Mouse (Mus musculus) ES-Bruce4 (cell line): Measurements from ENCODE around the gene Ankra2. TPM values are rescaled to one million over a fixed set of nuclear protein-coding genes. Genes with fewer than 3 reads are reported as not detected.
A peak's percentile ranks its signal among the peaks of the same experiment; 100 is the strongest.

Source experiments
- H3K27ac ChIP-seq: 2 replicates; pipeline ENCODE4 v1.5.1; 2012; ENCODE audit warnings: low read length, inconsistent platforms; ENCODE audit not compliant: insufficient read depth
- H3K27me3 ChIP-seq: 2 replicates; pipeline ENCODE4 v1.6.1; 2012; ENCODE audit warnings: mild to moderate bottlenecking, low read length, inconsistent platforms; ENCODE audit not compliant: control insufficient read depth, poor library complexity, insufficient read depth, severe bottlenecking
- H3K36me3 ChIP-seq: 2 replicates; pipeline ENCODE4 v1.6.1; 2012; ENCODE audit warnings: inconsistent platforms, mild to moderate bottlenecking, low read length, moderate library complexity; ENCODE audit not compliant: control insufficient read depth, poor library complexity, insufficient read depth, severe bottlenecking
- H3K4me1 ChIP-seq: one replicate; pipeline ENCODE4 v1.8.1; 2011; ENCODE audit warnings: low read length; ENCODE audit not compliant: control insufficient read depth, insufficient read depth
- H3K4me3 ChIP-seq: 2 replicates; pipeline ENCODE4 v1.5.1; 2011; ENCODE audit warnings: low read depth, mild to moderate bottlenecking, low read length
- H3K9ac ChIP-seq: 2 replicates; pipeline ENCODE4 v1.6.1; 2012; ENCODE audit warnings: low read depth, mild to moderate bottlenecking, inconsistent platforms; ENCODE audit not compliant: poor library complexity, severe bottlenecking
- H3K9me3 ChIP-seq: replicated peaks from 2 replicates; pipeline ENCODE4 v1.6.1; 2012; ENCODE audit warnings: mild to moderate bottlenecking, low read length, inconsistent platforms; ENCODE audit not compliant: control insufficient read depth, poor library complexity, insufficient read depth, severe bottlenecking
- CTCF ChIP-seq: IDR thresholded peaks from one replicate; pipeline ENCODE4 v1.8.1; 2011; ENCODE audit warnings: low read depth, low read length
- EP300 ChIP-seq: IDR thresholded peaks from 2 replicates; pipeline ENCODE4 v1.6.1; 2011; ENCODE audit warnings: low read depth, low read length; ENCODE audit not compliant: insufficient read depth
- POLR2A ChIP-seq: IDR thresholded peaks from one replicate; pipeline ENCODE4 v1.8.1; 2011; ENCODE audit warnings: low read length; ENCODE audit not compliant: insufficient read depth
- polyA plus RNA-seq: library from polyadenylated mRNA; stranded (reverse); fragments of >200 nt; gene quantifications from 2 replicates; pipeline ENCODE4 v1.2.4, GENCODE M21; 2011; ENCODE audit warnings: low read depth; ENCODE audit not compliant: missing spikeins, insufficient read depth, insufficient read length

The Ankra2 gene
- polyA plus RNA-seq, 1 experiment: 34.6 TPM

DNA sequence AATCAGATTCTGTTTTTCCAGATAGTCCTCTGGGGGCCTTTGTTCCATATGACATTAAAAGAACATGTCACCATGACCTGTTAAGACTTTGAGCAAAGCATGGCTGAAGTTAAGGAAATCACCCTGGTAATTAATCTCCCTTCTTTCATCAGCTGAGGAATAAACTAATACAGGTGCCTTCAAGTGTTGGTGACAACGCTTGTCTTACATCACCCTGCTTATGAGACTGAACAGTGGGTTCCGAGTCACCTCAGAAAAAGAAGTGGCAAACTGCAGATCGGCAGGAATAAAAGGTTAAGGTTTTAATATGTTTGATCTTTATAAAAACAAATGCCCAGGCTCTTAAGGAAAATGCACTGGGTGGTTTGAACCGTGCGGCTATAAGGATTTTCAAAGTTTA lies 16.8 kb downstream of the Ankra2 start, which contains the start of gene Gm21976:
Gm21976 (plus strand) TSS at position 202 of the 400 bp plus-strand sequence.
- Histone ChIP-seq H3K36me3 (no peaks in the 10 kb centered on the region), H3K4me3 (no peak within 1 kb of the TSS), H3K27me3 (no peaks in the 10 kb centered on the region; the same call in 1 of the 2 replicates), H3K4me1 (no peaks in the 10 kb centered on the region), H3K9ac (no peak within 1 kb of the TSS), H3K9me3 (no peaks in the 10 kb centered on the region), H3K27ac (no peak within 1 kb of the TSS)
- TF ChIP-seq EP300 (no peak), POLR2A (no peak), CTCF (no peak)

- TF ChIP-seq CTCF (no peak), EP300 (no peak), POLR2A (no peak)
- no peaks in the 10 kb centered on the region for H3K9me3 ChIP-seq
- no peak overlapping the region for H3K27ac ChIP-seq
- H3K36me3 ChIP-seq: no peaks in the 10 kb centered on the region
- H3K9ac ChIP-seq: no peak overlapping the region
- no peaks in the 10 kb centered on the region; the same call in 1 of the 2 replicates for H3K27me3 ChIP-seq
- H3K4me1 ChIP-seq: no peaks in the 10 kb centered on the region
- H3K4me3 ChIP-seq: no peak overlapping the region
Observed at GRCm38 (mm10) chr13:98280990-98281650, 18.2 kb downstream of the Ankra2 start.

- Histone ChIP-seq H3K27ac (no peak overlapping the region), H3K36me3 (no peaks in the 10 kb centered on the region), H3K4me3 (no peak overlapping the region), H3K9ac (no peak overlapping the region), H3K9me3 (no peaks in the 10 kb centered on the region), H3K27me3 (no peaks in the 10 kb centered on the region), H3K4me1 (no peaks in the 10 kb centered on the region)
- TF ChIP-seq POLR2A (no peak), CTCF (no peak), EP300 (no peak)
Observed at GRCm38 (mm10) chr13:98290719-98291118, 27.8 kb downstream of the Ankra2 start.

DNA sequence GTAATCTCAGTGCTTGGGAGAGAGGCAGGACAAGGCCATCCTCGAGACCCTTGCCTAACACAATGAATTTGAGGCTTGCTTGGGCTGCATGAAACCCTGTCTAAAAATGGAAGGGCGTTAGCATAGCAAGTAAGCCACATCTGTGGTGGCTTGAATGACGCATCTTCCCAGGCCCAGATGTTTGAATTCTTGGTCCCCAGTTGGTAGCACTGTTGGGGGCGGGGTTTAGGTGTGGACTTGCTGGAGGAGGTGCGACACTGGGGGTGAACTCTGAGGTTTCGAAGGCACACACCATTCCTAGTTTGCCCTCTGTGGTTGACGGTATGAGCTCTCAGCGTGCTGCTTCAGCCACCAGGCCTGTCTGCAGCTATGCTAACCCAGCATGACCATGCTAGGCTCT lies 28.8 kb downstream of the Ankra2 start:
- H3K4me1 ChIP-seq: peaks cover 2% of the 10 kb centered on the region
- H3K9ac ChIP-seq: no peak overlapping the region
- no peak overlapping the region for H3K4me3 ChIP-seq
- no peaks in the 10 kb centered on the region for H3K9me3 ChIP-seq
- TF ChIP-seq EP300: no peak
- no peak for TF ChIP-seq CTCF
- TF ChIP-seq POLR2A: no peak
- no peak overlapping the region for H3K27ac ChIP-seq
- no peaks in the 10 kb centered on the region for H3K27me3 ChIP-seq
- no peaks in the 10 kb centered on the region for H3K36me3 ChIP-seq

GRCm38 (mm10) chr13:98296072-98296471 lies 33.2 kb downstream of the Ankra2 start:
- Histone ChIP-seq H3K4me1 (peaks cover 4% of the 10 kb centered on the region), H3K27ac (0 out of 2 replicates have a peak overlapping the region, but pooled peaks have one; percentile 46), H3K9ac (no peak overlapping the region), H3K4me3 (no peak overlapping the region), H3K36me3 (no peaks in the 10 kb centered on the region), H3K27me3 (no peaks in the 10 kb centered on the region), H3K9me3 (no peaks in the 10 kb centered on the region)
- TF ChIP-seq POLR2A (no peak), CTCF (no peak), EP300 (peak; percentile 7; the same call in 1 of the 2 replicates)

DNA sequence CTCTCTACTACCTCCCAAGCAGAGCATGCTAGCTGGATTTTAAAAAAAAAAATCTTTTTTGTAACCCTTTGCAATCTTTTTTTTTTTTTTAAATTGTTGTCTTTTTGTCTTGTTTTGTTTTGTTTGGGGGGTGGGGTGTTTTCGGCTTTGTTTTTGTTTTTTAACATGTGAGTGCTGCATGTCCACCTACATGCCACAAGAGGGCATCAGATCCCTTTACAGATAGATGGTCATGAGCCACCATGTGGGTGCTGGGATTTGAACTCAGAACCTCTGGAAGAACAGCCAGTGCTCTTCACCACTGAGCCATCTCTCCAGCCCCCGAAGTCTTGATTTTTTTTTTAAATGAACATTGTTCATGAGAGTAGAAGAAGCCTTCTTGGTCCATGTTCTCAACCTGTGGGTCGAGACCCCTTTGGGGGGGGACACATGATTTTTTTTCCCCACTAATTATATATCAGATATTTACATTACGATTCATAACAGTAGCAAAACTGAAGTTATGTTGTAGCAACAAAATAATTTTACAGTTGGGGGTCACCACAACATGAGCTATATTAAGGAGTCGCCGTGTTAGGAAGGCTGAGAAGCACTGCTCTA lies 35.1 kb downstream of the Ankra2 start:
- Histone ChIP-seq H3K9ac (no peak overlapping the region), H3K4me3 (no peak overlapping the region), H3K9me3 (no peaks in the 10 kb centered on the region), H3K27me3 (no peaks in the 10 kb centered on the region), H3K27ac (no peak overlapping the region), H3K36me3 (no peaks in the 10 kb centered on the region), H3K4me1 (peaks cover 4% of the 10 kb centered on the region)
- TF ChIP-seq CTCF (peak; percentile 2), POLR2A (no peak)
